In genomic region chr13:93614361-93614948, GRCm38 (mm10) we compare ENCODE assay signal across 15 mouse cellular contexts. TPM values are rescaled to one million over a fixed set of nuclear protein-coding genes. Genes with fewer than 3 reads are reported as not detected.
A peak's percentile ranks its signal among the peaks of the same experiment; 100 is the strongest.
DNase-seq lines count a peak whose midpoint lies in the region; ATAC-seq lines count a peak whose summit lies in the region.
"Had no signal": no experiment of that assay in that cellular context is flagged by ENCODE, and none has a peak within 500 bp of the region (broad histone marks: within the 10 kb centered on the region; RNA-seq: fewer than 3 reads in every experiment).

No protein-coding gene starts in this region.

- no peak overlapping the region for H3K4me3 ChIP-seq in kidney, embryonic 15.5 days (replicated peaks)
- H3K4me3 ChIP-seq in stomach, embryonic 16.5 days (replicated peaks; ENCODE audit: low read length) = no peak overlapping the region
- no peak overlapping the region for H3K4me3 ChIP-seq in hindbrain, embryonic 10.5 days
- H3K4me3 ChIP-seq: hindbrain, embryonic 12.5 days; liver, embryonic 13.5 days; neural tube, embryonic 12.5 days had no signal

- no peaks in the 10 kb centered on the region for H3K36me3 ChIP-seq in kidney, embryonic 15.5 days
- H3K36me3 ChIP-seq in stomach, embryonic 16.5 days (ENCODE audit: control insufficient read depth, insufficient read depth, low read length) = no peaks in the 10 kb centered on the region
- no peaks in the 10 kb centered on the region for H3K36me3 ChIP-seq in hindbrain, embryonic 10.5 days
- H3K36me3 ChIP-seq: hindbrain, embryonic 12.5 days; liver, embryonic 13.5 days; neural tube, embryonic 12.5 days had no signal

- H3K9ac ChIP-seq in kidney, embryonic 15.5 days = no peak overlapping the region
- H3K9ac ChIP-seq in stomach, embryonic 16.5 days (ENCODE audit: low read length) = no peak overlapping the region
- H3K9ac ChIP-seq: hindbrain, embryonic 12.5 days; liver, embryonic 13.5 days; neural tube, embryonic 12.5 days had no signal

- no peaks in the 10 kb centered on the region for H3K27me3 ChIP-seq in kidney, embryonic 15.5 days
- H3K27me3 ChIP-seq in stomach, embryonic 16.5 days (ENCODE audit: control insufficient read depth, insufficient read depth, low read length) = no peaks in the 10 kb centered on the region
- H3K27me3 ChIP-seq in hindbrain, embryonic 10.5 days (ENCODE audit: insufficient read depth, poor library complexity, severe bottlenecking) = no peaks in the 10 kb centered on the region
- H3K27me3 ChIP-seq: hindbrain, embryonic 12.5 days; liver, embryonic 13.5 days; neural tube, embryonic 12.5 days had no signal

- no peaks in the 10 kb centered on the region for H3K9me3 ChIP-seq in kidney, embryonic 15.5 days (replicated peaks)
- no peaks in the 10 kb centered on the region for H3K9me3 ChIP-seq in stomach, embryonic 16.5 days (replicated peaks; ENCODE audit: control insufficient read depth, low read length)
- H3K9me3 ChIP-seq in hindbrain, embryonic 10.5 days = no peaks in the 10 kb centered on the region
- H3K9me3 ChIP-seq: hindbrain, embryonic 12.5 days; liver, embryonic 13.5 days; neural tube, embryonic 12.5 days had no signal

- 0 out of 2 replicates have a peak, but pooled peaks have one; percentile 47 for ATAC-seq in kidney, embryonic 15.5 days (replicated peaks; ENCODE audit: low FRiP score)
- ATAC-seq in stomach, embryonic 16.5 days (ENCODE audit: insufficient read depth, low FRiP score) = peak; percentile 39; the same call in 1 of the 2 replicates

- no peak overlapping the region for H3K27ac ChIP-seq in kidney, embryonic 15.5 days
- H3K27ac ChIP-seq in stomach, embryonic 16.5 days (ENCODE audit: low read length) = peak overlapping the region; percentile 46
- no peak overlapping the region for H3K27ac ChIP-seq in hindbrain, embryonic 10.5 days
- H3K27ac ChIP-seq: hindbrain, embryonic 12.5 days; liver, embryonic 13.5 days; neural tube, embryonic 12.5 days had no signal

- WGBS in kidney, embryonic 15.5 days = 10% methylated on average over 5 of the region's 6 CpGs
- WGBS in stomach, embryonic 16.5 days = 14% methylated on average over 5 of the region's 6 CpGs
- WGBS in hindbrain, embryonic 10.5 days = 61% methylated on average over 6 of the region's 6 CpGs

- 0 out of 2 replicates have a peak, but pooled peaks cover 3% of the 10 kb centered on the region for H3K4me1 ChIP-seq in kidney, embryonic 15.5 days
- no peaks in the 10 kb centered on the region for H3K4me1 ChIP-seq in stomach, embryonic 16.5 days (ENCODE audit: control insufficient read depth, insufficient read depth, low read length)
- no peaks in the 10 kb centered on the region for H3K4me1 ChIP-seq in hindbrain, embryonic 10.5 days (replicated peaks)
- H3K4me1 ChIP-seq: hindbrain, embryonic 12.5 days; liver, embryonic 13.5 days; neural tube, embryonic 12.5 days had no signal

- peak; percentile 20 to 54 for DNase-seq in adrenal gland, adult (ENCODE audit: inconsistent age in 2 of 2, low spot score in 1 of 2)
- DNase-seq in adrenal gland, adult 18-20 months (ENCODE audit: low spot score in 2 of 2) = no peak
- DNase-seq in ovary, adult 18-20 months (ENCODE audit: low spot score) = peak; percentile 37
- DNase-seq in ovary, postnatal 10 days (ENCODE audit: low spot score) = no peak
- no peak for DNase-seq in hindbrain, embryonic 10.5 days (ENCODE audit: low spot score)
- DNase-seq in cerebellum, adult 11 months = no peak
- DNase-seq: liver, embryonic 13.5 days; right cerebral cortex, postnatal 25 days had no signal

- H3K4me2 ChIP-seq in kidney, embryonic 15.5 days = peak overlapping the region; percentile 17; the same call in 1 of the 2 replicates
- H3K4me2 ChIP-seq in stomach, embryonic 16.5 days (ENCODE audit: low read depth, low read length) = 0 out of 2 replicates have a peak overlapping the region, but pooled peaks have one; percentile 22
- H3K4me2 ChIP-seq: hindbrain, embryonic 12.5 days; liver, embryonic 13.5 days; neural tube, embryonic 12.5 days had no signal

RNA-seq across cellular contexts. Expression of gene Bhmt, which starts 23.3 kb away (rescaled TPM):
- total RNA-seq in adrenal gland, adult 18-20 months (2021) = 10 to 100 TPM in 1 of 2 experiments, under 1 TPM in 1; 0.32 to 10.5 TPM
- 0.86 and 1.0 TPM in 2 replicates for polyA plus RNA-seq in kidney, embryonic 15.5 days (2015; fragmentation: Nextera tagmentation; extraction: Ambion mirVana)
- polyA plus RNA-seq in stomach, embryonic 16.5 days (2015; fragmentation: Nextera tagmentation; extraction: Ambion mirVana) = 5.1 and 5.7 TPM in 2 replicates
- polyA plus RNA-seq in hindbrain, embryonic 10.5 days (2016; fragmentation: Nextera tagmentation; extraction: Ambion mirVana) = 0.29 and 0.37 TPM in 2 replicates
- total RNA-seq: left cerebral cortex, adult 18-20 months; megakaryocyte-erythroid progenitor cell, adult 5-6 weeks had no signal
- polyA plus RNA-seq: neural tube, embryonic 12.5 days had no signal

RNA-seq across cellular contexts. Expression of gene Bhmt2, which starts 59.6 kb away (rescaled TPM):
- under 1 TPM in 1 of 2 experiments, not detected in 1; 0.17 TPM for total RNA-seq in adrenal gland, adult 18-20 months (2021)
- 4.8 and 4.9 TPM in 2 replicates for polyA plus RNA-seq in kidney, embryonic 15.5 days (2015; fragmentation: Nextera tagmentation; extraction: Ambion mirVana)
- 1.5 and 1.8 TPM in 2 replicates for polyA plus RNA-seq in stomach, embryonic 16.5 days (2015; fragmentation: Nextera tagmentation; extraction: Ambion mirVana)
- polyA plus RNA-seq in hindbrain, embryonic 10.5 days (2016; fragmentation: Nextera tagmentation; extraction: Ambion mirVana) = 0.09 and 0.17 TPM in 2 replicates
- total RNA-seq: megakaryocyte-erythroid progenitor cell, adult 5-6 weeks had no signal
- polyA plus RNA-seq: hindbrain, embryonic 12.5 days; neural tube, embryonic 12.5 days; stomach, embryonic 14.5 days had no signal

RNA-seq across cellular contexts. Expression of gene Dmgdh, which starts 59.8 kb away (rescaled TPM):
- under 1 TPM in 1 of 2 experiments, not detected in 1; 0.17 TPM for total RNA-seq in adrenal gland, adult 18-20 months (2021)
- 1.6 and 2.0 TPM in 2 replicates for polyA plus RNA-seq in kidney, embryonic 15.5 days (2015; fragmentation: Nextera tagmentation; extraction: Ambion mirVana)
- 0.76 and 1.0 TPM in 2 replicates for polyA plus RNA-seq in stomach, embryonic 16.5 days (2015; fragmentation: Nextera tagmentation; extraction: Ambion mirVana)
- polyA plus RNA-seq in hindbrain, embryonic 10.5 days (2016; fragmentation: Nextera tagmentation; extraction: Ambion mirVana) = 0.27 TPM in 1 of 2 replicates, not detected in the other
- total RNA-seq: megakaryocyte-erythroid progenitor cell, adult 5-6 weeks had no signal
- polyA plus RNA-seq: stomach, embryonic 14.5 days had no signal

Comparison
In these comparisons a context has a peak if more than half of its experiments do, and no peak if none do; other contexts are left out.
1. DNase-seq: peak in adrenal gland, adult (2 of 2) and ovary, adult 18-20 months (single experiment); none in adrenal gland, adult 18-20 months (0 of 2), ovary, postnatal 10 days (single experiment), hindbrain, embryonic 10.5 days (single experiment) and cerebellum, adult 11 months (single experiment).